Mouse (Mus musculus): ENCODE measurements around the gene Slc29a2.

The Slc29a2 gene

GRCm38 (mm10) chr19:5036577-5036976 is 12.9 kb downstream of the Slc29a2 start:
- no peak for DNase-seq

- DNase-seq, result peak; percentile 25 to 39
Observed at GRCm38 (mm10) chr19:5037678-5038571, 14.3 kb downstream of the Slc29a2 start.

GRCm38 (mm10) chr19:5038709-5039156 is 15.1 kb downstream of the Slc29a2 start, which contains the start of the genes B4gat1 and AC124502.3:
B4gat1 (plus strand) TSS chr19:5038826.
AC124502.3 (plus strand) TSS chr19:5038891.
- DNase-seq, result peak; percentile 78 to 82

- no peak for DNase-seq
Observed at GRCm38 (mm10) chr19:5039301-5040114, 15.8 kb downstream of the Slc29a2 start.

- DNase-seq, result peak; percentile 76 to 82
Observed at GRCm38 (mm10) chr19:5040862-5041523, 17.3 kb downstream of the Slc29a2 start, which contains the start of gene Brms1. Brms1 (plus strand) TSS chr19:5041354.

GRCm38 (mm10) chr19:5041588-5041987 is 17.9 kb downstream of the Slc29a2 start:
- DNase-seq, result no peak

- DNase-seq, result no peak
Observed at GRCm38 (mm10) chr19:5045531-5045930, 21.9 kb downstream of the Slc29a2 start.

- no peak for DNase-seq
Observed at GRCm38 (mm10) chr19:5048138-5049056, 24.7 kb downstream of the Slc29a2 start.

GRCm38 (mm10) chr19:5049325-5049724 is 25.7 kb downstream of the Slc29a2 start:
- DNase-seq, result no peak

GRCm38 (mm10) chr19:5050047-5050905 is 26.6 kb downstream of the Slc29a2 start, which contains the start of gene Rin1:
Rin1 (plus strand) TSS chr19:5050481.
- no peak for DNase-seq

- no peak for DNase-seq
Observed at GRCm38 (mm10) chr19:5051031-5051430, 27.4 kb downstream of the Slc29a2 start.

GRCm38 (mm10) chr19:5051515-5051914 is 27.9 kb downstream of the Slc29a2 start:
- no peak for DNase-seq

GRCm38 (mm10) chr19:5052166-5052822 is 28.6 kb downstream of the Slc29a2 start:
- DNase-seq, result no peak

GRCm38 (mm10) chr19:5052853-5053252 is 29.2 kb downstream of the Slc29a2 start:
- no peak for DNase-seq

- DNase-seq, result peak in 1 of 2 experiments; percentile 48
Observed at GRCm38 (mm10) chr19:5053909-5054308, 30.2 kb downstream of the Slc29a2 start.

- DNase-seq, result no peak
Observed at GRCm38 (mm10) chr19:5056251-5056650, 32.6 kb downstream of the Slc29a2 start.

- DNase-seq, result no peak
Observed at GRCm38 (mm10) chr19:5057876-5058775, 34.5 kb downstream of the Slc29a2 start.

All from spleen, adult 18-20 months (tissue).